In genomic region chr16:30120330-30121265, GRCm38 (mm10) we compare ENCODE assay signal across 9 mouse cellular contexts. TPM values are rescaled to one million over a fixed set of nuclear protein-coding genes. Genes with fewer than 3 reads are reported as not detected.
DNase-seq lines count a peak whose midpoint lies in the region; ATAC-seq and TF ChIP-seq lines count a peak whose summit lies in the region.
"Had no signal": no experiment of that assay in that cellular context is flagged by ENCODE, and none has a peak within 500 bp of the region (broad histone marks: within the 10 kb centered on the region; RNA-seq: fewer than 3 reads in every experiment).

No protein-coding gene starts in this region.

- peak overlapping the region; percentile 32 for H3K4me2 ChIP-seq in heart, postnatal 0 days (ENCODE audit: low read depth, low read length)
- H3K4me2 ChIP-seq in hindbrain, embryonic 14.5 days (replicated peaks), result peak overlapping the region; percentile 44

- no peak for TF ChIP-seq EP300 in heart, postnatal 0 days (IDR thresholded peaks at IDR 0.05; ENCODE audit: low read depth)

- no peaks in the 10 kb centered on the region for H3K9me3 ChIP-seq in heart, postnatal 0 days (replicated peaks; ENCODE audit: control insufficient read depth, low read length)
- no peaks in the 10 kb centered on the region for H3K9me3 ChIP-seq in hindbrain, embryonic 14.5 days (ENCODE audit: control insufficient read depth, low read length)

- no peaks in the 10 kb centered on the region for H3K4me1 ChIP-seq in heart, postnatal 0 days (ENCODE audit: control insufficient read depth, insufficient read depth)
- H3K4me1 ChIP-seq in hindbrain, embryonic 14.5 days (replicated peaks; ENCODE audit: control insufficient read depth, insufficient read depth, low read length), result peaks cover 8% of the 10 kb centered on the region; the same call in 1 of the 2 replicates

- ATAC-seq in heart, postnatal 0 days (ENCODE audit: insufficient read depth, low read depth), result no peak
- ATAC-seq in hindbrain, embryonic 14.5 days (ENCODE audit: low FRiP score), result peak; percentile 37; the same call in 1 of the 2 replicates
- ATAC-seq in cerebellum, adult (ENCODE audit: insufficient number of reproducible peaks, low FRiP score, low TSS enrichment), result no peak

- H3K36me3 ChIP-seq in heart, postnatal 0 days (replicated peaks; ENCODE audit: control insufficient read depth, insufficient read depth, low read length), result no peaks in the 10 kb centered on the region
- no peaks in the 10 kb centered on the region for H3K36me3 ChIP-seq in hindbrain, embryonic 14.5 days (replicated peaks; ENCODE audit: control insufficient read depth, insufficient read depth)

- no peak for TF ChIP-seq CTCF in heart, postnatal 0 days (IDR thresholded peaks at IDR 0.05; ENCODE audit: low read depth)

- H3K27ac ChIP-seq in heart, postnatal 0 days (ENCODE audit: low read depth), result no peak overlapping the region
- no peak overlapping the region for H3K27ac ChIP-seq in hindbrain, embryonic 14.5 days

- WGBS in heart, postnatal 0 days, result 24% methylated on average over 30 of the region's 30 CpGs
- WGBS in hindbrain, embryonic 14.5 days, result 3% methylated on average over 30 of the region's 30 CpGs

- no peak overlapping the region for H3K9ac ChIP-seq in heart, postnatal 0 days (replicated peaks; ENCODE audit: low read depth, low read length)
- H3K9ac ChIP-seq in hindbrain, embryonic 14.5 days, result no peak overlapping the region

- H3K4me3 ChIP-seq in heart, postnatal 0 days (ENCODE audit: low read depth, low read length), result 0 out of 2 replicates have a peak overlapping the region, but pooled peaks have one; percentile 0
- H3K4me3 ChIP-seq in hindbrain, embryonic 14.5 days (replicated peaks; ENCODE audit: low read length), result 0 out of 2 replicates have a peak overlapping the region, but pooled peaks have one; percentile 7

- DNase-seq in heart, postnatal 0 days (ENCODE audit: low spot score), result no peak
- no peak for DNase-seq in heart, adult 9 months (ENCODE audit: low spot score in 2 of 2)
- peak; percentile 80 for DNase-seq in embryo, embryonic 11 days
- DNase-seq in hindbrain, embryonic 14.5 days (ENCODE audit: low spot score), result no peak
- peak; percentile 69 for DNase-seq in neural tube, embryonic 10.5 days (ENCODE audit: extremely low spot score, low spot score)
- no peak for DNase-seq in urinary bladder, postnatal 36 days (ENCODE audit: low spot score in 2 of 2)
- no peak for DNase-seq in adrenal gland, postnatal 25 days
- DNase-seq: thymus, postnatal 14 days had no signal

- peaks cover 10% of the 10 kb centered on the region; the same call in 1 of the 2 replicates for H3K27me3 ChIP-seq in heart, postnatal 0 days (ENCODE audit: control insufficient read depth, insufficient read depth, low read length)
- peaks cover 81% of the 10 kb centered on the region for H3K27me3 ChIP-seq in hindbrain, embryonic 14.5 days (ENCODE audit: control insufficient read depth, insufficient read depth, low read length)

RNA-seq across cellular contexts. Expression of gene Hes1, which starts 56.4 kb away (rescaled TPM):
- 19.3 and 20.9 TPM in 2 replicates for total RNA-seq in heart, postnatal 0 days (2014; rRNA removed; ENCODE audit: low replicate concordance)
- polyA plus RNA-seq in heart, postnatal 0 days (2015; fragmentation: Nextera tagmentation; extraction: Ambion mirVana), result 24.9 and 27.2 TPM in 2 replicates
- polyA plus RNA-seq in hindbrain, embryonic 14.5 days (2014; fragmentation: Nextera tagmentation; extraction: Ambion mirVana), result 14.0 and 18.0 TPM in 2 replicates
- total RNA-seq in adrenal gland, postnatal 25 days (2021), result 32.5 and 34.2 TPM in 2 replicates

Comparison
In these comparisons a context has a peak if more than half of its experiments do, and no peak if none do; other contexts are left out.
1. DNase-seq: peak in embryo, embryonic 11 days (single experiment) and neural tube, embryonic 10.5 days (single experiment); none in heart, postnatal 0 days (single experiment), heart, adult 9 months (0 of 2), hindbrain, embryonic 14.5 days (single experiment), urinary bladder, postnatal 36 days (0 of 2) and adrenal gland, postnatal 25 days (single experiment).